Mouse (Mus musculus): Measurements from ENCODE around the gene Hacd2. TPM values are rescaled to one million over a fixed set of nuclear protein-coding genes. Genes with fewer than 3 reads are reported as not detected.
A peak's percentile ranks its signal among the peaks of the same experiment; 100 is the strongest.

The Hacd2 gene
- polyA plus RNA-seq, 1 experiment from 2014 or later, result 106 TPM

DNA sequence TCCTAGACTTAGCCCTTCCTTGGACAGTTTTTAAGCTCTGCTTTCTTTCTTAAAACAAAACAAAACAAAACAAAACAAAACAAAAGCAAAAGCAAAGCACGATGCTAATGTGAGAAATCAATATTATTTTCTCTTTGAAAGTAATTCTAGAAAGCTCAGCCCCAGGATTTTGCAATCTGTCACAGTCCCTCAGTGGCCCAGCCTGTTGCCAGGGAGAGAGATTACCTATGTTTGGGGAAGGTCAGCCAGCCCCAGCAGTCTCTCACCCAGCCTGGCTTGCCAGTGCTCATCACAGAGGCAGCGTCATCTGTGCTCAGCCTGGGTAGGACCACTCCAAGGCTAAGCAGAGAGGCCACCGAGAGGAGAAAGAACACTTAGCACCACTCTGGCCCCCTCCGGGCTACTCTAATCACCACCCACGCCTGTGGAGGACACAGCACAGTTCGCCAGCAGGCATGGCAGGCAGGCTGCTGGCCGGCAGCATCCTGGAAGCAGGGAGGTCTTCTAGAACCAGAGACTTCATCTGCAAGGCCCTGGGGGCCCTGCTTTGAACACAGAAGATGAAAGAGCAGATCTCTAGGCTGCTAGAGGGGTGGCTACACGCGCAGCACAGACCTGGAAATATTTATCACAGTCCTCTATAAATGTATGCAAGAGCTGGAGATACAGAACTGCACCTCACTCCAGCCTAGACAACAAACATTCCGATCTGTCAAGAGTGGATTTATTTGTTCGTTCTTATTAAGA, 117.8 kb downstream of the Hacd2 start:
- no peak overlapping the region for H3K4me3 ChIP-seq (replicated peaks; ENCODE audit: low read length)
- WGBS, result 15% methylated on average over 11 of the region's 11 CpGs
- peak overlapping the region; percentile 1 for H3K9ac ChIP-seq (ENCODE audit: low read length)
- H3K9me3 ChIP-seq (replicated peaks; ENCODE audit: control insufficient read depth, low read length), result no peaks in the 10 kb centered on the region
- ATAC-seq (ENCODE audit: insufficient read depth, low FRiP score), result peak; percentile 53; the same call in 1 of the 2 replicates
- H3K4me1 ChIP-seq (ENCODE audit: control insufficient read depth, insufficient read depth, low read length), result peaks cover 8% of the 10 kb centered on the region; the same call in 1 of the 2 replicates
- H3K27me3 ChIP-seq (ENCODE audit: control insufficient read depth, insufficient read depth, low read length), result no peaks in the 10 kb centered on the region
- H3K27ac ChIP-seq (ENCODE audit: low read length), result peak overlapping the region; percentile 2; the same call in 1 of the 2 replicates
- H3K4me2 ChIP-seq (ENCODE audit: low read depth, low read length), result peak overlapping the region; percentile 17; the same call in 1 of the 2 replicates
- H3K36me3 ChIP-seq (ENCODE audit: control insufficient read depth, insufficient read depth, low read length), result no peaks in the 10 kb centered on the region

DNA sequence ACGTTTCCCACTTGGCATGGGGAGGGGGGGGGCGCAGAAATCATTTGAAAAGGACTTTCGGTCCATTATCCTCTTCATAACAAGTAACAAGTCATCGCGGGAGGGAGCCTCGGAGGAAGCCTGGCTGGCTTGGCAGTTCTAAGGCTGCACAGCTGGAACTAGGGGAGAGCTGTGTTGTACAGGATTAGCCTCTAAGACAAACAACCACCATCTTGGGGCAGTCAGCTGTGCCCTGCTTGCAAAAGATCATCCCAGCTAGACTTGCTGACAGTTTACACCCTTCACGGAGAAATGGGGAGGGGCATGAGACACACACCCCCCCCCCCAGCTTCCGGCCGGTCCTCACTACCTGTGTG, 118.4 kb downstream of the Hacd2 start:
- Histone ChIP-seq H3K9ac (ENCODE audit: low read length) (no peak overlapping the region), H3K27ac (ENCODE audit: low read length) (peak overlapping the region; percentile 2; the same call in 1 of the 2 replicates), H3K36me3 (ENCODE audit: control insufficient read depth, insufficient read depth, low read length) (no peaks in the 10 kb centered on the region), H3K27me3 (ENCODE audit: control insufficient read depth, insufficient read depth, low read length) (no peaks in the 10 kb centered on the region), H3K4me3 (replicated peaks; ENCODE audit: low read length) (no peak overlapping the region), H3K4me1 (ENCODE audit: control insufficient read depth, insufficient read depth, low read length) (peaks cover 8% of the 10 kb centered on the region; the same call in 1 of the 2 replicates), H3K4me2 (ENCODE audit: low read depth, low read length) (peak overlapping the region; percentile 17; the same call in 1 of the 2 replicates), H3K9me3 (replicated peaks; ENCODE audit: control insufficient read depth, low read length) (no peaks in the 10 kb centered on the region)
- ATAC-seq (ENCODE audit: insufficient read depth, low FRiP score), result peak; percentile 56; the same call in 1 of the 2 replicates
- WGBS, result 28% methylated on average over 9 of the region's 9 CpGs

DNA sequence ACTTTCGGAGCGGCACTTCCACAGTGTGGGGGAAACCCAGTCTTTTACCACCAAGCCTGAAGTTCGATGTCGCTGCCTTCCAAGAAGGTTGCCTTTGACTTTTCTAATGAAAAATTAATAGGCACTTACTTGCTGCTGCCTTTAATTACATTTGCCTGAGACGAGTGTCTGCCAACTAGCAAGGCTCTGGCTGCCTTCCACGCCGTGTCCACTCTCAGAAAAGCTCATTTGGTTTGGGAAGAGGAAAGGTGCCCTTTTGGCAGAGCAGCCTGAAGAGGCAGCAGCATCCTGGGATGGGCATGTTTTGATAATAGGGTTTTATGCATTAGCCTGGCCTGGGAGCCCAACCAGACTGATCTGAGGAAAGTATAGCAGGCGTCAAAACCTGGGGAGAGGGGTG, 119.6 kb downstream of the Hacd2 start:
- H3K27me3 ChIP-seq (ENCODE audit: control insufficient read depth, insufficient read depth, low read length), result no peaks in the 10 kb centered on the region
- H3K4me3 ChIP-seq (replicated peaks; ENCODE audit: low read length), result no peak overlapping the region
- H3K27ac ChIP-seq (ENCODE audit: low read length), result no peak overlapping the region
- no peaks in the 10 kb centered on the region for H3K36me3 ChIP-seq (ENCODE audit: control insufficient read depth, insufficient read depth, low read length)
- H3K4me1 ChIP-seq (ENCODE audit: control insufficient read depth, insufficient read depth, low read length), result peaks cover 8% of the 10 kb centered on the region; the same call in 1 of the 2 replicates
- H3K9me3 ChIP-seq (replicated peaks; ENCODE audit: control insufficient read depth, low read length), result no peaks in the 10 kb centered on the region
- WGBS, result 79% methylated on average over 8 of the region's 8 CpGs
- no peak overlapping the region for H3K4me2 ChIP-seq (ENCODE audit: low read depth, low read length)
- no peak for ATAC-seq (ENCODE audit: insufficient read depth, low FRiP score)
- H3K9ac ChIP-seq (ENCODE audit: low read length), result no peak overlapping the region

DNA sequence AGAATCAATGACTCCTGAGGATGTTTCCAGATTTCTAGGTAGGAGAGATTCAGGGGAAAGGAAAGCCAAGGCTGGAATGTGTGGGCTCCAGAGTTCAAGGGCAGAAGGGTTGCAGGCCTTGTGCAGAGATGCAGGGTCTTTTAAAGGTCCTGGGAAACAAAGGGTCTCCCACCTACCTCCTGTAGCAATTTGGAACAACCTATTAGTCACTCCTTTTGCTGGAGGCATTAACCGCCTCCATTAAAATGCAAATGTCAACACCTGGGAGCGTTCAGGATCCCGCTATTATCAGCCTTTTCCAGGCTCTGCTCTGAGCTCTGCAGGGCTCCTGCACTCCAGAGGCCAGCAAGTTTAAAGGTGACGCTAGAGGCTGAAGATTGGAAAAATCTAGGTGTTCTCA, 123.9 kb downstream of the Hacd2 start:
- H3K9ac ChIP-seq (ENCODE audit: low read length), result no peak overlapping the region

DNA sequence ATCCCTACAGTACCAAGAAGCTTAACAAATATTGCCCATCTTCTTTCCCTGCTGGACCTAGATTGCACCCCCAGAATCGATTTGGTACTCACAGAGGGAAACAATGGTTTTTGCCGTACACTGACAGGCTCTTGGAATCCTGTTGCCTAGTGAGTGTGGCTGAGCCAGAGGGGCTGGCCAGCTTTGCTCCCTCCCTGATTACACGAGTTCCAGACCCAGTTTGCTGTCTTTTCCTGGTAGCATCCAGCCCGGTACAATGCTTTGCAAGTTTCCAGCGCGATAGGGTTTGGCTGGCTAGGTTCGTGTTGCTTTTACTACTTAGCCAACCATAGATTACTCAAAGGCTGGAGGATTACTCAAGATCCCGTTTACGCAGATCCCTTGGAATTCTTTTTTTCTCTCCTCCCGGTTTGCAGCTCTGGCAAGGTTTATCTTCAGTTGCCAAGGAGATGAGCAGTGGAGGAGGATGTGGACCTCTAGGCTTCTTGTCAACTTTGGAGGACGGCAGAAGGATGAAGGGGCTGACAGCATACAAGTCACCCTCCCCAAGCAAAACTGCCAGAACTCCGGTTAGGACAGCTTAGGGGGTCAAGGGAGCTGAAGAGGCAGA, 131.0 kb downstream of the Hacd2 start:
- Histone ChIP-seq H3K9me3 (replicated peaks; ENCODE audit: control insufficient read depth, low read length) (no peaks in the 10 kb centered on the region), H3K36me3 (ENCODE audit: control insufficient read depth, insufficient read depth, low read length) (no peaks in the 10 kb centered on the region), H3K4me3 (replicated peaks; ENCODE audit: low read length) (no peak overlapping the region), H3K4me1 (ENCODE audit: control insufficient read depth, insufficient read depth, low read length) (0 out of 2 replicates have a peak, but pooled peaks cover 7% of the 10 kb centered on the region), H3K27ac (ENCODE audit: low read length) (no peak overlapping the region), H3K9ac (ENCODE audit: low read length) (no peak overlapping the region), H3K27me3 (ENCODE audit: control insufficient read depth, insufficient read depth, low read length) (peaks cover 56% of the 10 kb centered on the region), H3K4me2 (ENCODE audit: low read depth, low read length) (no peak overlapping the region)
- WGBS, result 8% methylated on average over 12 of the region's 12 CpGs
- no peak for ATAC-seq (ENCODE audit: insufficient read depth, low FRiP score)

More for the DNA sequence above, 123.9 kb downstream of the Hacd2 start:
- H3K36me3 ChIP-seq (ENCODE audit: control insufficient read depth, insufficient read depth, low read length), result no peaks in the 10 kb centered on the region
- 28% methylated on average over 4 of the region's 4 CpGs for WGBS
- H3K4me1 ChIP-seq (ENCODE audit: control insufficient read depth, insufficient read depth, low read length), result no peaks in the 10 kb centered on the region
- H3K4me3 ChIP-seq (replicated peaks; ENCODE audit: low read length), result no peak overlapping the region
- H3K9me3 ChIP-seq (replicated peaks; ENCODE audit: control insufficient read depth, low read length), result no peaks in the 10 kb centered on the region
- no peak overlapping the region for H3K4me2 ChIP-seq (ENCODE audit: low read depth, low read length)
- peaks cover 4% of the 10 kb centered on the region; the same call in 1 of the 2 replicates for H3K27me3 ChIP-seq (ENCODE audit: control insufficient read depth, insufficient read depth, low read length)
- ATAC-seq (ENCODE audit: insufficient read depth, low FRiP score), result no peak
- no peak overlapping the region for H3K27ac ChIP-seq (ENCODE audit: low read length)

DNA sequence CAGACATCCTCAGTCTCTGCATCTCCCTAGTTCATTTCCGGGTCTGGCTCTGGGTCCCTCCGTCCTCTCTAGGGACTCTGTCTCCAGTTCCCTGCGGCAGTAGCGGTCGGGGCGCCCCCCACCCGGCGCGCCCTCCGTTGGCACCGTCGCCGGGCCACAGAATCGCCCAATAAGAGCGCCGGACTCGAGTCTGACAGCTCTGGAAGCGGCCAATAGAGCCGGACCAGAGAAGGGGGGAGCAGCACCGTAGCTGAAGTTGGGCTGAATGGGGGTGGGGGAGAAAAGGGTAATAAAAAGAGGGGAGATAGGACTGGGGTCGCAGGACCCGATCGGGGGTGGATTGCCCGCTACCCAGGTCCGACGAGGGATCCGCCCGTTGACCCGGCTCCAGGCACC, 132.0 kb downstream of the Hacd2 start:
- ATAC-seq (ENCODE audit: insufficient read depth, low FRiP score), result peak; percentile 64; the same call in 1 of the 2 replicates
- Histone ChIP-seq H3K4me1 (ENCODE audit: control insufficient read depth, insufficient read depth, low read length) (0 out of 2 replicates have a peak, but pooled peaks cover 7% of the 10 kb centered on the region), H3K27ac (ENCODE audit: low read length) (peak overlapping the region; percentile 76), H3K27me3 (ENCODE audit: control insufficient read depth, insufficient read depth, low read length) (peaks cover 56% of the 10 kb centered on the region), H3K4me2 (ENCODE audit: low read depth, low read length) (peak overlapping the region; percentile 96), H3K4me3 (replicated peaks; ENCODE audit: low read length) (peak overlapping the region; percentile 69), H3K36me3 (ENCODE audit: control insufficient read depth, insufficient read depth, low read length) (no peaks in the 10 kb centered on the region), H3K9me3 (replicated peaks; ENCODE audit: control insufficient read depth, low read length) (no peaks in the 10 kb centered on the region), H3K9ac (ENCODE audit: low read length) (peak overlapping the region; percentile 83)
- under 1% methylated on average over 29 of the region's 29 CpGs for WGBS

DNA sequence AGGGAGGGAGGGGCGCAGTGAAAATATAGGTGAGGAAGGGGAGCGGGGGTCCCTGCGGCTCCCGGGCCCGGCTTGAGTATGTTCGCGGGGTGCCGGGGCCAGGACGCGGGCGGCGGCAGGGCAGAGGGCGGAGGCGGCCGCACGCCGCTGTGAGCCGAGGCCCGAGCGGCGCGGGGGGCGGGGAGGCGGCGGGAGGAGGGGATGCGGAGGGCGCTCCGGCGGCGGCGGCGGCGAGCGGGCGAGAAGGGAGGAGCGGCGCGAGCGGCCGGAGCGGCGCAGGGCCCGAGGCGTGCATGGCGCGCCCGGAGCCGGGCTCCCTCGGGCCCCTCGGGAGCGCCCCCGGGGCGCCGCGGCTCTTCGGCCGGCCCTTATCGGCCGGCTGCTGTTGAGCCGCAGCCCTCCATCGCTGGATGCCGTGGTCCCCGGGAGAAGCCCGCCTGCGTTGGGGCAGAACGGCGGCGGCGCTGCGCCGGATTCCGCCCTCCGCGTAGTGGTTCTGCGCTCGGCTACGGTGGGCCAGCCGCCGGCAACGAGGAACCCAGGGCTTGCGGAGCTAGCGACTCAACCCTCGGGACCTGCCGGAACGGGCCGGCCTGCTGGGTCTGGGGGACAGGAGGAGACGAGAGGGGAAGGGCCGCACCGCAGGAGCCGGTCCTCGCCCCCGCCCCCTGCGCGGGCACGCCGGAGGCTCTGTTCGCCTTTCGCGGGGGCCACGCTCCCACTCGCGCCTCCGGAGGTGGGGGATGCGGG, 132.6 kb downstream of the Hacd2 start, which contains the start of gene Adcy5:
TSS of gene Adcy5 (plus strand) at position 237 of the 750 bp plus-strand sequence.
- peak within 1 kb of the TSS; percentile 83 for H3K9ac ChIP-seq (ENCODE audit: low read length)
- H3K4me2 ChIP-seq (ENCODE audit: low read depth, low read length), result peak within 1 kb of the TSS; percentile 96
- no peaks in the 10 kb centered on the region for H3K9me3 ChIP-seq (replicated peaks; ENCODE audit: control insufficient read depth, low read length)
- no peaks in the 10 kb centered on the region for H3K36me3 ChIP-seq (ENCODE audit: control insufficient read depth, insufficient read depth, low read length)
- peaks cover 56% of the 10 kb centered on the region for H3K27me3 ChIP-seq (ENCODE audit: control insufficient read depth, insufficient read depth, low read length)
- H3K27ac ChIP-seq (ENCODE audit: low read length), result peak within 1 kb of the TSS; percentile 76
- ATAC-seq (ENCODE audit: insufficient read depth, low FRiP score), result peak; percentile 39
- H3K4me3 ChIP-seq (replicated peaks; ENCODE audit: low read length), result peak within 1 kb of the TSS; percentile 69
- WGBS, result 0% methylated on average over 70 of the region's 104 CpGs
- H3K4me1 ChIP-seq (ENCODE audit: control insufficient read depth, insufficient read depth, low read length), result peaks cover 7% of the 10 kb centered on the region; the same call in 1 of the 2 replicates

DNA sequence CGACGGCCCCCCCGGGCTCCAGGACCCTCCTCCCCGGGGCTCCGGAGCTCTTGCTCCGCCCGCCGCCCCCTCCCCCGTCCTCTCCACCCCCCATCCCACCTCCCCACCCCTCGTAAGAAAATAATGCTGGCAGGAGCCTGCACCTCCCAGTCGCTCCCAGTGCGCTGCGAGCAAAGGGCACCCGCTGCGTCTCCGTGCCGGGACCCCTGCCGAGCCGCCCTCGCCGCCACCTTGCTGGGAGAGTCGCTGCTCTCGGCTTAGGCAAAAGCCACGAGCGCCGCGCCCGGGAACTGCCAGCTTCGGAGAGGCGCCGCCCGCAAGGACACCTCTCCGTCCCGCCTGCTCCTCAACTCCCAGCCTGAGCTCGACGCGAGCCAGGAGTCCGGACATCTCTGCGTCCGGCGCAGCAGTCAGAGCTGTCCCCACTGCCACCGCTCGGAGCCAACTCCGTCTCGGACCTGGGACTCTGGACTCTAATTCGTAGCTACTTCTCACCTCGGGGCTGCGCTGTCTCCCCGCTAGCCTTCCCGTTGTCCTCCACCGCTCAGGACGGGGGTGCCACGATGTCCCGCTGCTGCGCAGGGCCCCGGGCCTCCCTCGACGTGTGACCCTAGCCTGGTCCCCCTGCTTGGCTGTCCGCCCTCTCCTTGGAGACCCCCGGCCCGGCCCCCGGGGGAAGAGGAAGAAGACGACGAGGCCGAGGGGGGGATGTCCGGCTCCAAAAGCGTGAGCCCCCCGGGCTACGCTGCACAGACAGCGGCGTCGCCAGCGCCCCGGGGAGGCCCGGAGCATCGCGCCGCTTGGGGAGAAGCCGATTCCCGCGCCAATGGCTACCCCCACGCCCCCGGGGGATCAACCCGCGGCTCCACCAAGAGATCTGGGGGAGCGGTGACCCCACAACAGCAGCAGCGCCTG, 133.4 kb downstream of the Hacd2 start:
- Histone ChIP-seq H3K27ac (ENCODE audit: low read length) (peak overlapping the region; percentile 76), H3K4me2 (ENCODE audit: low read depth, low read length) (peak overlapping the region; percentile 96), H3K27me3 (ENCODE audit: control insufficient read depth, insufficient read depth, low read length) (peaks cover 53% of the 10 kb centered on the region), H3K36me3 (ENCODE audit: control insufficient read depth, insufficient read depth, low read length) (no peaks in the 10 kb centered on the region), H3K4me3 (replicated peaks; ENCODE audit: low read length) (peak overlapping the region; percentile 69), H3K9me3 (replicated peaks; ENCODE audit: control insufficient read depth, low read length) (no peaks in the 10 kb centered on the region), H3K4me1 (ENCODE audit: control insufficient read depth, insufficient read depth, low read length) (peaks cover 7% of the 10 kb centered on the region; the same call in 1 of the 2 replicates), H3K9ac (ENCODE audit: low read length) (peak overlapping the region; percentile 83)
- 1% methylated on average over 79 of the region's 87 CpGs for WGBS
- ATAC-seq (ENCODE audit: insufficient read depth, low FRiP score), result peak; percentile 54; the same call in 1 of the 2 replicates
